Mouse (Mus musculus) hindbrain, postnatal 0 days (tissue): ENCODE data around the gene Gbp2. TPM values are rescaled to one million over a fixed set of nuclear protein-coding genes. Genes with fewer than 3 reads are reported as not detected.

Experiments
- ATAC-seq: fragments of 200-750 bp; cut with Nextera tagmentation; 2 replicates; pipeline ENCODE4 v1.8.0; 2017; ENCODE audit warnings: mild to moderate bottlenecking, moderate TSS enrichment, moderate library complexity
- DNase-seq: peaks from one replicate; pipeline ENCODE4 v3.0.0-alpha.2; 2015; ENCODE audit warnings: low spot score
- H3K27ac ChIP-seq: fragments of 300-500 bp; sonication (generic); 2 replicates; pipeline ENCODE4 v1.5.1; 2014; ENCODE audit warnings: mild to moderate bottlenecking
- H3K27me3 ChIP-seq: fragments of 300-500 bp; sonication (generic); 2 replicates; pipeline ENCODE4 v1.6.1; 2014; ENCODE audit warnings: low read length, mixed read lengths; ENCODE audit not compliant: insufficient read depth
- H3K36me3 ChIP-seq: fragments of 300-500 bp; sonication (generic); 2 replicates; pipeline ENCODE4 v1.6.1; 2014; ENCODE audit warnings: low read length, mixed read lengths; ENCODE audit not compliant: insufficient read depth
- H3K4me1 ChIP-seq: fragments of 300-500 bp; sonication (generic); 2 replicates; pipeline ENCODE4 v1.6.1; 2014; ENCODE audit warnings: antibody characterized with exemption, low read length, mixed read lengths; ENCODE audit not compliant: insufficient read depth
- H3K4me2 ChIP-seq: fragments of 300-500 bp; sonication (generic); 2 replicates; pipeline ENCODE4 v1.6.1; 2014; ENCODE audit warnings: low read depth, mild to moderate bottlenecking, low read length, moderate library complexity, mixed read lengths
- H3K4me3 ChIP-seq: fragments of 300-500 bp; sonication (generic); 2 replicates; pipeline ENCODE4 v1.5.1; 2014; ENCODE audit warnings: low read length
- H3K9ac ChIP-seq: fragments of 300-500 bp; sonication (generic); replicated peaks from 2 replicates; pipeline ENCODE4 v1.6.1; 2014; ENCODE audit warnings: mild to moderate bottlenecking, low read length, moderate library complexity, mixed read lengths
- H3K9me3 ChIP-seq: fragments of 300-500 bp; sonication (generic); 2 replicates; pipeline ENCODE4 v1.6.1; 2016; ENCODE audit warnings: low read length, mixed read lengths
- CTCF ChIP-seq: IDR thresholded peaks from 2 replicates; pipeline ENCODE4 v1.5.1; 2016; ENCODE audit warnings: antibody characterized with exemption, control low read depth, low read depth
- WGBS: fragments of 180-500 bp; shearing (Covaris S2); extraction: QIAGEN DNeasy Blood & Tissue Kit; methylation state at CpG from one replicate; pipeline ENCODE4 v1.1.7; 2014; 5-methylcytosine and 5-hydroxymethylcytosine counted together
- polyA plus RNA-seq: library from polyadenylated mRNA; unstranded; fragments of >200 nt; fragmentation: Nextera tagmentation; extraction: Ambion mirVana; gene quantifications from 2 replicates; pipeline ENCODE4 v1.2.1, GENCODE M21; 2015
- total RNA-seq: library from RNA; depleted of rRNA; stranded (reverse); fragments of >200 nt; gene quantifications from 2 replicates; pipeline ENCODE4 v1.2.3, GENCODE M21; 2014; rRNA removed

Gene Gbp2
- total RNA-seq (1.0 and 2.7 TPM in 2 replicates), polyA plus RNA-seq (1.3 TPM in 2 replicates)

- Histone ChIP-seq H3K9ac (no peak within 1 kb of the TSS), H3K9me3 (no peaks in the 10 kb centered on the region), H3K4me2 (peak within 1 kb of the TSS; percentile 35; the same call in 1 of the 2 replicates), H3K4me1 (no peaks in the 10 kb centered on the region), H3K27ac (no peak within 1 kb of the TSS), H3K27me3 (no peaks in the 10 kb centered on the region), H3K36me3 (no peaks in the 10 kb centered on the region), H3K4me3 (no peak within 1 kb of the TSS)
- 71% methylated on average over 4 of the region's 4 CpGs for WGBS
- TF ChIP-seq CTCF = no peak
- peak; percentile 4 for DNase-seq
- no peak for ATAC-seq
Measured at GRCm38 (mm10) chr3:142620111-142620955, at the start of gene Gbp2. Gene Gbp2 (plus strand): TSS chr3:142620602.

- H3K4me3 ChIP-seq = no peak overlapping the region
- no peaks in the 10 kb centered on the region for H3K9me3 ChIP-seq
- DNase-seq = no peak
- H3K27ac ChIP-seq = no peak overlapping the region
- no peak overlapping the region for H3K9ac ChIP-seq
- no peak for TF ChIP-seq CTCF
- no peaks in the 10 kb centered on the region for H3K36me3 ChIP-seq
- H3K27me3 ChIP-seq = no peaks in the 10 kb centered on the region
- H3K4me1 ChIP-seq = no peaks in the 10 kb centered on the region
- no peak for ATAC-seq
- 96% methylated on average over 4 of the region's 4 CpGs for WGBS
- no peak overlapping the region for H3K4me2 ChIP-seq
Measured at GRCm38 (mm10) chr3:142570738-142571137, 49.7 kb upstream of the Gbp2 start.

GRCm38 (mm10) chr3:142577108-142577507 is 43.3 kb upstream of the Gbp2 start:
- no peaks in the 10 kb centered on the region for H3K4me1 ChIP-seq
- H3K27ac ChIP-seq = no peak overlapping the region
- no peaks in the 10 kb centered on the region for H3K27me3 ChIP-seq
- H3K4me3 ChIP-seq = no peak overlapping the region
- no peaks in the 10 kb centered on the region for H3K36me3 ChIP-seq
- WGBS = 84% methylated on average over 3 of the region's 3 CpGs
- ATAC-seq (no peak), DNase-seq (no peak)
- H3K9ac ChIP-seq = no peak overlapping the region
- no peak for TF ChIP-seq CTCF
- H3K9me3 ChIP-seq = no peaks in the 10 kb centered on the region
- H3K4me2 ChIP-seq = no peak overlapping the region

GRCm38 (mm10) chr3:142578342-142578741 is 42.1 kb upstream of the Gbp2 start:
- WGBS = 88% methylated on average over 4 of the region's 4 CpGs
- ATAC-seq = no peak

GRCm38 (mm10) chr3:142583067-142583466 is 37.3 kb upstream of the Gbp2 start:
- no peak for ATAC-seq

More at GRCm38 (mm10) chr3:142578342-142578741, 42.1 kb upstream of the Gbp2 start:
- no peaks in the 10 kb centered on the region for H3K36me3 ChIP-seq
- H3K4me3 ChIP-seq = no peak overlapping the region
- DNase-seq = no peak
- H3K4me1 ChIP-seq = no peaks in the 10 kb centered on the region
- H3K27ac ChIP-seq = no peak overlapping the region
- no peaks in the 10 kb centered on the region for H3K9me3 ChIP-seq
- H3K4me2 ChIP-seq = no peak overlapping the region
- no peak for TF ChIP-seq CTCF
- no peaks in the 10 kb centered on the region for H3K27me3 ChIP-seq
- no peak overlapping the region for H3K9ac ChIP-seq

GRCm38 (mm10) chr3:142587386-142587785 is 33.0 kb upstream of the Gbp2 start:
- DNase-seq = no peak
- Histone ChIP-seq H3K4me2 (no peak overlapping the region), H3K4me3 (no peak overlapping the region), H3K27me3 (no peaks in the 10 kb centered on the region), H3K27ac (no peak overlapping the region), H3K9me3 (no peaks in the 10 kb centered on the region), H3K9ac (no peak overlapping the region), H3K36me3 (no peaks in the 10 kb centered on the region), H3K4me1 (no peaks in the 10 kb centered on the region)
- no peak for TF ChIP-seq CTCF
- no peak for ATAC-seq

More at GRCm38 (mm10) chr3:142583067-142583466, 37.3 kb upstream of the Gbp2 start:
- Histone ChIP-seq H3K4me2 (no peak overlapping the region), H3K9ac (no peak overlapping the region), H3K4me3 (no peak overlapping the region), H3K9me3 (no peaks in the 10 kb centered on the region), H3K27me3 (no peaks in the 10 kb centered on the region), H3K27ac (no peak overlapping the region), H3K4me1 (no peaks in the 10 kb centered on the region), H3K36me3 (no peaks in the 10 kb centered on the region)
- no peak for TF ChIP-seq CTCF
- DNase-seq = no peak
- WGBS = 90% methylated on average over 4 of the region's 4 CpGs

GRCm38 (mm10) chr3:142588888-142589287 is 31.5 kb upstream of the Gbp2 start:
- Histone ChIP-seq H3K27ac (no peak overlapping the region), H3K4me3 (no peak overlapping the region), H3K36me3 (no peaks in the 10 kb centered on the region), H3K9ac (no peak overlapping the region), H3K4me1 (no peaks in the 10 kb centered on the region), H3K9me3 (no peaks in the 10 kb centered on the region), H3K4me2 (no peak overlapping the region), H3K27me3 (no peaks in the 10 kb centered on the region)
- ATAC-seq (no peak), DNase-seq (no peak)
- 57% methylated on average over 2 of the region's 2 CpGs for WGBS
- TF ChIP-seq CTCF = no peak
